Mouse (Mus musculus): ENCODE results near the gene Gm19935. TPM values are rescaled to one million over a fixed set of nuclear protein-coding genes. Genes with fewer than 3 reads are reported as not detected.

The Gm19935 gene
- polyA plus RNA-seq, 1 experiment from 2014 or later: not detected

DNA sequence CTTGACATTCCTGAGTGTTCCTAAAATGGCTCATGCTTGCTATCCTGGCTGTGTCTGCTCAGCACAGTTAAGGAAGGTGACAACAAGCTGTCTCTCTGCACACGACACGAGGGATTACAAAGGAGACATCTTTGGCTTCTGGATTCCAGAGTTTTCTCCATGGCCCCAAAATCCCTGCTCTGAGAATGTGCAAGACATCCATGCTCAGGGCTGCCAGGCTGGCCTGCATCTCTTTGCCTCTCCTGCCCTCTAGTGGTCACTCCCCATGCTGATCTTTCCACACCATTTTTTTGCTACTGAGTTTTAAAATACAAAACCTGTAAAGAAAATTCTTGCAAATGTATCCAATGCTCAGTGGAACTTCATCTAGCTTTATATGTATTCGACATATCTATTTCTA, 23.5 kb downstream of the Gm19935 start:
- H3K9ac ChIP-seq: no peak overlapping the region

GRCm38 (mm10) chr8:90791616-90792015, 25.6 kb downstream of the Gm19935 start:
- no peak overlapping the region for H3K4me2 ChIP-seq
- no peak overlapping the region for H3K4me3 ChIP-seq (replicated peaks)
- no peaks in the 10 kb centered on the region for H3K27me3 ChIP-seq (replicated peaks)
- H3K9me3 ChIP-seq: no peaks in the 10 kb centered on the region
- no peak overlapping the region for H3K27ac ChIP-seq
- WGBS: 77% methylated on average over 1 of the region's 1 CpGs
- no peak overlapping the region for H3K9ac ChIP-seq
- ATAC-seq (ENCODE audit: insufficient read depth, low FRiP score, low read depth): no peak
- H3K36me3 ChIP-seq: no peaks in the 10 kb centered on the region
- H3K4me1 ChIP-seq: no peaks in the 10 kb centered on the region; the same call in 1 of the 2 replicates

More for the DNA sequence above, 23.5 kb downstream of the Gm19935 start:
- no peaks in the 10 kb centered on the region for H3K9me3 ChIP-seq
- no peaks in the 10 kb centered on the region for H3K27me3 ChIP-seq (replicated peaks)
- no peak overlapping the region for H3K27ac ChIP-seq
- no peaks in the 10 kb centered on the region for H3K36me3 ChIP-seq
- ATAC-seq (ENCODE audit: insufficient read depth, low FRiP score, low read depth): no peak
- no peak overlapping the region for H3K4me2 ChIP-seq
- WGBS: 1% methylated on average over 3 of the region's 3 CpGs
- no peak overlapping the region for H3K4me3 ChIP-seq (replicated peaks)
- H3K4me1 ChIP-seq: no peaks in the 10 kb centered on the region; the same call in 1 of the 2 replicates

DNA sequence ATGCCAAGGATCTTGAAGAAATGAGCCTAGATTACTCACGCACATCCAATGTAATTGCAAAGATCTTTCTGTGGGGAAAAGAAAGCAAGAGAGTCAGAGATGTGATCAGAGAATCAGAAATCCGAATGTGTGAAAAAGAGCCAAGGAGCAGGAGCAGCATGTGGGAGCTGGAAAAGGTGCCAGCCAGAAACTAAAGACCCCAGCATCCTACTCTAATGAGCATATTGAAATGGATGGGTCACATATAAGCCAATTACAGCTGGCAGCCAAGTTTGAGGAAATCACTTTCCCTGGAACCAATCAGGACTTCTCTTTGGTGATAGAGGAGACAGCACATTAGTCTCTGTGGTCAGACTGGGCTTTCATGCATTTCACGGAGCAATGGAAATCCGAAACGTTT, 47.4 kb downstream of the Gm19935 start:
- H3K4me1 ChIP-seq: no peaks in the 10 kb centered on the region
- no peak overlapping the region for H3K9ac ChIP-seq
- WGBS: 81% methylated on average over 5 of the region's 5 CpGs
- H3K9me3 ChIP-seq: no peaks in the 10 kb centered on the region
- no peak for ATAC-seq (ENCODE audit: insufficient read depth, low FRiP score, low read depth)
- H3K4me3 ChIP-seq (replicated peaks): no peak overlapping the region
- H3K27me3 ChIP-seq (replicated peaks): no peaks in the 10 kb centered on the region
- H3K4me2 ChIP-seq: no peak overlapping the region
- H3K36me3 ChIP-seq: no peaks in the 10 kb centered on the region
- H3K27ac ChIP-seq: no peak overlapping the region

Small RNAs within 50 kb of the gene (microRNA-seq; reads per million reads assigned to microRNA genes)
- not detected for gene Gm44382

Other genes with a start within 250 kb of the Gm19935 start
- 185 and 189 TPM in 2 replicates for gene Chd9, start 11.0 kb upstream of the Gm19935 start, polyA plus RNA-seq (2015; fragmentation: Nextera tagmentation; extraction: Ambion mirVana)

Measured in stomach, embryonic 15.5 days (tissue).